ENCODE assay signal across 16 mouse cellular contexts in genomic region chr1:69093052-69093451, GRCm38 (mm10). TPM values are rescaled to one million over a fixed set of nuclear protein-coding genes. Genes with fewer than 3 reads are reported as not detected.
"Had no signal": no experiment of that assay in that cellular context is flagged by ENCODE, and none has a peak within 500 bp of the region (broad histone marks: within the 10 kb centered on the region; RNA-seq: fewer than 3 reads in every experiment).

No protein-coding gene starts in this region.

- H3K4me3 ChIP-seq: lung, embryonic 15.5 days; megakaryocyte, embryonic 14.5 days; midbrain, embryonic 13.5 days; midbrain, embryonic 15.5 days; neural tube, embryonic 12.5 days had no signal

- H3K4me1 ChIP-seq: lung, embryonic 15.5 days; megakaryocyte, embryonic 14.5 days; midbrain, embryonic 13.5 days; midbrain, embryonic 15.5 days; neural tube, embryonic 12.5 days had no signal

- H3K9ac ChIP-seq: lung, embryonic 15.5 days; midbrain, embryonic 13.5 days; midbrain, embryonic 15.5 days; neural tube, embryonic 12.5 days had no signal

- H3K36me3 ChIP-seq: lung, embryonic 15.5 days; midbrain, embryonic 13.5 days; midbrain, embryonic 15.5 days; neural tube, embryonic 12.5 days had no signal

- H3K27me3 ChIP-seq: lung, embryonic 15.5 days; megakaryocyte, embryonic 14.5 days; midbrain, embryonic 13.5 days; midbrain, embryonic 15.5 days; neural tube, embryonic 12.5 days had no signal

- H3K4me2 ChIP-seq: lung, embryonic 15.5 days; midbrain, embryonic 11.5 days; midbrain, embryonic 13.5 days; midbrain, embryonic 15.5 days; neural tube, embryonic 12.5 days had no signal

- ATAC-seq: lung, postnatal 0 days; midbrain, embryonic 13.5 days; midbrain, embryonic 15.5 days had no signal

- H3K27ac ChIP-seq: lung, embryonic 15.5 days; macrophage; midbrain, embryonic 13.5 days; midbrain, embryonic 15.5 days; neural tube, embryonic 12.5 days had no signal

- H3K9me3 ChIP-seq: lung, embryonic 15.5 days; megakaryocyte, embryonic 14.5 days; midbrain, embryonic 13.5 days; midbrain, embryonic 15.5 days; neural tube, embryonic 12.5 days had no signal

- DNase-seq: lung, adult 2 months; lung, postnatal 14 days; lung, postnatal 36 days; right cerebral cortex, postnatal 14 days; spleen, adult 18-20 months; thymus, adult 18-20 months; thymus, postnatal 14 days; thymus, postnatal 36 days had no signal

RNA-seq across cellular contexts. Expression of gene Erbb4, which starts 14.8 kb away (rescaled TPM):
- polyA plus RNA-seq: macrophage had no signal
